Mouse (Mus musculus): ENCODE measurements at regions not wholly inside any gene's neighbourhood (a gene's known extent, or its start where the extent isn't known, plus 50 kb on each side); places are given as distances from the start of the nearest gene placed in this dataset.

DNA sequence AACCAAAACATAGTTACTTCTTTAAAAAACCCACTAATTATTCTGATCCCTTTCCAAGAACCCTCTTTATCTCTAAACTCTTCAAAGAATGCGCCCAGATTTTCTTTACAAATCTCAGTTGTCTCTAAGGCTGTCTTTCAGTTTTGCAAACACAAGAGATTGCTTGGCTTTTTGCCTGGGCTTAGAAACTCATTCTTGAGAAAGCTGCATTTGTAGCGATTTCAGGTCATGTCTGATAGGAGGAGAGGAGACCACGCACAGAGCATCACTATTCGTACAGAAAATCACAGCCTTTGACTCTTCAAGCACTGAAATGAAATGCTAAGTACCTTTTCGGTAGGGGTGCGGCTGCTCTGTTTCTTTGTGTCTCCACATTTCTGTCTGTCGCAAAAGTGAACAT, 64.8 kb upstream of the Trpm3 start:
- TF ChIP-seq CTCF (IDR thresholded peaks at IDR 0.05; ENCODE audit: low read depth), result no peak
- H3K27ac ChIP-seq (ENCODE audit: low read depth, low read length), result no peak overlapping the region
- H3K27me3 ChIP-seq (replicated peaks; ENCODE audit: control insufficient read depth, insufficient read depth, low read length), result no peaks in the 10 kb centered on the region
- no peak overlapping the region for H3K9ac ChIP-seq (ENCODE audit: low read depth, low read length)
- no peaks in the 10 kb centered on the region for H3K9me3 ChIP-seq (ENCODE audit: control insufficient read depth)
- H3K4me1 ChIP-seq (replicated peaks; ENCODE audit: control insufficient read depth, insufficient read depth, low read length), result no peaks in the 10 kb centered on the region
- H3K4me3 ChIP-seq (ENCODE audit: low read depth, low read length), result no peak overlapping the region
- no peaks in the 10 kb centered on the region for H3K36me3 ChIP-seq (ENCODE audit: control insufficient read depth, insufficient read depth)
- WGBS, result 81% methylated on average over 7 of the region's 7 CpGs
- no peak for ATAC-seq
- no peak overlapping the region for H3K4me2 ChIP-seq (replicated peaks; ENCODE audit: low read depth)

- no peak overlapping the region for H3K27ac ChIP-seq (ENCODE audit: low read depth, low read length)
- no peaks in the 10 kb centered on the region for H3K36me3 ChIP-seq (ENCODE audit: control insufficient read depth, insufficient read depth)
- no peaks in the 10 kb centered on the region for H3K4me1 ChIP-seq (replicated peaks; ENCODE audit: control insufficient read depth, insufficient read depth, low read length)
- TF ChIP-seq CTCF (IDR thresholded peaks at IDR 0.05; ENCODE audit: low read depth), result no peak
- H3K9ac ChIP-seq (ENCODE audit: low read depth, low read length), result no peak overlapping the region
- H3K9me3 ChIP-seq (ENCODE audit: control insufficient read depth), result no peaks in the 10 kb centered on the region
- WGBS, result 48% methylated on average over 4 of the region's 4 CpGs
- no peak overlapping the region for H3K4me3 ChIP-seq (ENCODE audit: low read depth, low read length)
- ATAC-seq, result no peak
- H3K4me2 ChIP-seq (replicated peaks; ENCODE audit: low read depth), result no peak overlapping the region
- no peaks in the 10 kb centered on the region for H3K27me3 ChIP-seq (replicated peaks; ENCODE audit: control insufficient read depth, insufficient read depth, low read length)
These were observed 57.4 kb upstream of the Trpm3 start for GRCm38 (mm10) chr19:22081448-22081847.
